Mouse (Mus musculus): ENCODE results near the gene Ndufa4. TPM values are rescaled to one million over a fixed set of nuclear protein-coding genes. Genes with fewer than 3 reads are reported as not detected.

The Ndufa4 gene
- polyA plus RNA-seq, 1 experiment from 2014 or later, result 733 TPM

Other genes with a start within 250 kb of the Ndufa4 start
- gene Phf14, start 312 bp upstream of the Ndufa4 start, polyA plus RNA-seq (2016; fragmentation: Nextera tagmentation; extraction: Ambion mirVana), result 103 and 127 TPM in 2 replicates

Data from forebrain, embryonic 12.5 days (tissue).